Mouse (Mus musculus): Measurements from ENCODE around the gene Izumo4. TPM values are rescaled to one million over a fixed set of nuclear protein-coding genes. Genes with fewer than 3 reads are reported as not detected.

The Izumo4 gene
- total RNA-seq, 1 experiment from 2014 or later: 10.4 TPM

Other genes with a start within 250 kb of the Izumo4 start
- gene Onecut3, start 207.3 kb upstream of the Izumo4 start, total RNA-seq (2017): not detected in 2 replicates
- not detected in 2 replicates for gene Atp8b3, start 163.1 kb upstream of the Izumo4 start, total RNA-seq (2017)
- 12.3 and 19.2 TPM in 2 replicates for gene Rexo1, start 140.6 kb upstream of the Izumo4 start, total RNA-seq (2017)
- gene Klf16, start 124.9 kb upstream of the Izumo4 start, total RNA-seq (2017): 8.6 and 10.6 TPM in 2 replicates
- gene Abhd17a, start 111.8 kb upstream of the Izumo4 start, total RNA-seq (2017): 15.3 and 29.6 TPM in 2 replicates
- gene Scamp4, start 99.3 kb upstream of the Izumo4 start, total RNA-seq (2017): 10.8 and 13.3 TPM in 2 replicates
- 0.96 TPM in 1 of 2 replicates, not detected in the other for gene Adat3, start 99.3 kb upstream of the Izumo4 start, total RNA-seq (2017)
- 0.24 and 0.27 TPM in 2 replicates for gene Gm49322, start 96.2 kb upstream of the Izumo4 start, total RNA-seq (2017)
- gene Csnk1g2, start 79.3 kb upstream of the Izumo4 start, total RNA-seq (2017): 132 and 167 TPM in 2 replicates
- gene Btbd2, start 45.1 kb upstream of the Izumo4 start, total RNA-seq (2017): 19.2 and 27.1 TPM in 2 replicates
- gene Mknk2, start 24.1 kb upstream of the Izumo4 start, total RNA-seq (2017): 37.5 and 55.6 TPM in 2 replicates
- gene Mob3a, start 207 bp upstream of the Izumo4 start, total RNA-seq (2017): 42.9 and 49.3 TPM in 2 replicates
- gene Ap3d1, start 40.1 kb downstream of the Izumo4 start, total RNA-seq (2017): 33.6 and 39.4 TPM in 2 replicates
- gene Dot1l, start 53.0 kb downstream of the Izumo4 start, total RNA-seq (2017): 7.6 and 19.5 TPM in 2 replicates
- 26.6 and 46.7 TPM in 2 replicates for gene Sf3a2, start 96.0 kb downstream of the Izumo4 start, total RNA-seq (2017)
- gene Plekhj1, start 96.4 kb downstream of the Izumo4 start, total RNA-seq (2017): 36.7 and 43.0 TPM in 2 replicates
- gene Amh, start 103.1 kb downstream of the Izumo4 start, total RNA-seq (2017): 0.58 TPM in 1 of 2 replicates, not detected in the other
- gene Jsrp1, start 111.3 kb downstream of the Izumo4 start, total RNA-seq (2017): not detected in 2 replicates
- 288 TPM in 2 replicates for gene Oaz1, start 124.5 kb downstream of the Izumo4 start, total RNA-seq (2017)
- 0.05 TPM in 1 of 2 replicates, not detected in the other for gene Lingo3, start 141.9 kb downstream of the Izumo4 start, total RNA-seq (2017)
- gene Lsm7, start 153.0 kb downstream of the Izumo4 start, total RNA-seq (2017): 398 and 403 TPM in 2 replicates
- 29.8 and 37.1 TPM in 2 replicates for gene Sppl2b, start 153.1 kb downstream of the Izumo4 start, total RNA-seq (2017)
- gene Tmprss9, start 169.7 kb downstream of the Izumo4 start, total RNA-seq (2017): not detected in 2 replicates
- gene Timm13, start 198.8 kb downstream of the Izumo4 start, total RNA-seq (2017): 40.2 and 52.3 TPM in 2 replicates
- 44.0 and 46.6 TPM in 2 replicates for gene Lmnb2, start 216.1 kb downstream of the Izumo4 start, total RNA-seq (2017)
- gene Gadd45b, start 227.9 kb downstream of the Izumo4 start, total RNA-seq (2017): 6.9 and 7.5 TPM in 2 replicates